ENCODE assay signal across 10 mouse cellular contexts in genomic region chr4:152100541-152100940, GRCm38 (mm10). TPM values are rescaled to one million over a fixed set of nuclear protein-coding genes. Genes with fewer than 3 reads are reported as not detected.
A peak's percentile ranks its signal among the peaks of the same experiment; 100 is the strongest.
DNase-seq lines count a peak whose midpoint lies in the region; ATAC-seq and TF ChIP-seq lines count a peak whose summit lies in the region.
"Had no signal": no experiment of that assay in that cellular context is flagged by ENCODE, and none has a peak within 500 bp of the region (broad histone marks: within the 10 kb centered on the region; RNA-seq: fewer than 3 reads in every experiment).

No protein-coding gene starts in this region.

- H3K36me3 ChIP-seq in heart, postnatal 0 days (replicated peaks; ENCODE audit: control insufficient read depth, insufficient read depth, low read length) = peaks cover 31% of the 10 kb centered on the region
- peaks cover 11% of the 10 kb centered on the region for H3K36me3 ChIP-seq in lung, postnatal 0 days (ENCODE audit: insufficient read depth, low read length)
- H3K36me3 ChIP-seq in embryonic facial prominence, embryonic 13.5 days = peaks cover 34% of the 10 kb centered on the region

- 35% methylated on average over 11 of the region's 11 CpGs for WGBS in heart, postnatal 0 days
- WGBS in lung, postnatal 0 days = 68% methylated on average over 11 of the region's 11 CpGs
- 68% methylated on average over 11 of the region's 11 CpGs for WGBS in embryonic facial prominence, embryonic 13.5 days

- H3K9ac ChIP-seq in heart, postnatal 0 days (replicated peaks; ENCODE audit: low read depth, low read length) = no peak overlapping the region
- no peak overlapping the region for H3K9ac ChIP-seq in lung, postnatal 0 days (replicated peaks; ENCODE audit: low read depth)
- 0 out of 2 replicates have a peak overlapping the region, but pooled peaks have one; percentile 46 for H3K9ac ChIP-seq in embryonic facial prominence, embryonic 13.5 days
- H3K9ac ChIP-seq: liver, embryonic 14.5 days had no signal

- no peaks in the 10 kb centered on the region for H3K9me3 ChIP-seq in heart, postnatal 0 days (replicated peaks; ENCODE audit: control insufficient read depth, low read length)
- no peaks in the 10 kb centered on the region for H3K9me3 ChIP-seq in lung, postnatal 0 days (ENCODE audit: low read length)
- H3K9me3 ChIP-seq in embryonic facial prominence, embryonic 13.5 days = no peaks in the 10 kb centered on the region

- no peak for DNase-seq in heart, postnatal 0 days (ENCODE audit: low spot score)
- DNase-seq in heart, postnatal 14 days = no peak
- DNase-seq in lung, postnatal 0 days (ENCODE audit: low spot score) = no peak
- no peak for DNase-seq in lung, postnatal 36 days
- peak; percentile 79 for DNase-seq in right cerebral cortex, postnatal 25 days
- no peak for DNase-seq in gastrocnemius, adult 8-10 months (ENCODE audit: low spot score in 2 of 2)

- no peaks in the 10 kb centered on the region for H3K27me3 ChIP-seq in heart, postnatal 0 days (ENCODE audit: control insufficient read depth, insufficient read depth, low read length)
- H3K27me3 ChIP-seq in lung, postnatal 0 days (replicated peaks; ENCODE audit: insufficient read depth, low read length) = no peaks in the 10 kb centered on the region
- no peaks in the 10 kb centered on the region for H3K27me3 ChIP-seq in embryonic facial prominence, embryonic 13.5 days

- TF ChIP-seq CTCF in heart, postnatal 0 days (IDR thresholded peaks at IDR 0.05; ENCODE audit: low read depth) = no peak
- no peak for TF ChIP-seq CTCF in lung, postnatal 0 days (IDR thresholded peaks at IDR 0.05)

- H3K27ac ChIP-seq in heart, postnatal 0 days (ENCODE audit: low read depth) = peak overlapping the region; percentile 76
- peak overlapping the region; percentile 32; the same call in 1 of the 2 replicates for H3K27ac ChIP-seq in lung, postnatal 0 days (ENCODE audit: low read length)
- H3K27ac ChIP-seq in embryonic facial prominence, embryonic 13.5 days = peak overlapping the region; percentile 16; the same call in 1 of the 2 replicates
- H3K27ac ChIP-seq: liver, embryonic 14.5 days had no signal

- intact Hi-C loops in heart, postnatal 14 days (cut with DNase I) = no loop called here

- TF ChIP-seq EP300 in heart, postnatal 0 days (IDR thresholded peaks at IDR 0.05; ENCODE audit: low read depth) = no peak
- TF ChIP-seq EP300 in lung, postnatal 0 days (IDR thresholded peaks at IDR 0.05) = no peak

- no peak overlapping the region for H3K4me2 ChIP-seq in heart, postnatal 0 days (ENCODE audit: low read depth, low read length)
- H3K4me2 ChIP-seq in lung, postnatal 0 days (replicated peaks; ENCODE audit: low read depth, low read length) = no peak overlapping the region
- no peak overlapping the region for H3K4me2 ChIP-seq in embryonic facial prominence, embryonic 13.5 days

- no peak overlapping the region for H3K4me3 ChIP-seq in heart, postnatal 0 days (ENCODE audit: low read depth, low read length)
- H3K4me3 ChIP-seq in lung, postnatal 0 days (ENCODE audit: low read depth, low read length) = no peak overlapping the region
- no peak overlapping the region for H3K4me3 ChIP-seq in embryonic facial prominence, embryonic 13.5 days

- peaks cover 10% of the 10 kb centered on the region for H3K4me1 ChIP-seq in heart, postnatal 0 days (ENCODE audit: control insufficient read depth, insufficient read depth)
- H3K4me1 ChIP-seq in lung, postnatal 0 days (ENCODE audit: insufficient read depth, low read depth, low read length) = peaks cover 9% of the 10 kb centered on the region
- H3K4me1 ChIP-seq in embryonic facial prominence, embryonic 13.5 days = peaks cover 30% of the 10 kb centered on the region

- no peak for ATAC-seq in heart, postnatal 0 days (ENCODE audit: insufficient read depth, low read depth)
- no peak for ATAC-seq in lung, postnatal 0 days
- ATAC-seq in embryonic facial prominence, embryonic 13.5 days (ENCODE audit: insufficient number of reproducible peaks, insufficient read depth, low FRiP score, low TSS enrichment, low read depth) = no peak
- no peak for ATAC-seq in erythroid progenitor cell, adult 5-6 weeks (replicated peaks; ENCODE audit: low FRiP score, poor library complexity, severe bottlenecking)

RNA-seq across cellular contexts. Expression of gene Tnfrsf25, which starts 15.2 kb away (rescaled TPM):
- total RNA-seq in heart, postnatal 0 days (2014; rRNA removed; ENCODE audit: low replicate concordance) = 0.89 TPM in 1 of 2 replicates, not detected in the other
- polyA plus RNA-seq in heart, postnatal 0 days (2015; fragmentation: Nextera tagmentation; extraction: Ambion mirVana) = 0.75 and 1.2 TPM in 2 replicates
- total RNA-seq in heart, postnatal 14 days (2021) = 1 to 10 TPM; 4.0 to 6.7 TPM
- polyA plus RNA-seq in lung, postnatal 0 days (2015; fragmentation: Nextera tagmentation; extraction: Ambion mirVana) = 1.2 and 1.4 TPM in 2 replicates
- polyA plus RNA-seq in embryonic facial prominence, embryonic 13.5 days (2015; fragmentation: Nextera tagmentation; extraction: Ambion mirVana) = 1.1 and 1.5 TPM in 2 replicates
- total RNA-seq in gastrocnemius, adult 8-10 months (2022) = under 1 TPM in 3 of 4 experiments, not detected in 1; 0.40 to 0.90 (median 0.85) TPM
- total RNA-seq in erythroid progenitor cell, adult 5-6 weeks (2015; ENCODE audit: low replicate concordance) = not detected in 2 replicates
- 2.0 TPM in 1 of 2 replicates, not detected in the other for total RNA-seq in erythroid progenitor cell, adult 5-6 weeks (2017; ENCODE audit: low replicate concordance)
- total RNA-seq: monocyte, adult 5-6 weeks had no signal

RNA-seq across cellular contexts. Expression of gene Plekhg5, which starts 28.2 kb away (rescaled TPM):
- 16.6 and 18.0 TPM in 2 replicates for total RNA-seq in heart, postnatal 0 days (2014; rRNA removed; ENCODE audit: low replicate concordance)
- 8.8 and 10.6 TPM in 2 replicates for polyA plus RNA-seq in heart, postnatal 0 days (2015; fragmentation: Nextera tagmentation; extraction: Ambion mirVana)
- total RNA-seq in heart, postnatal 14 days (2021) = 10 to 100 TPM; 27.0 to 28.9 TPM
- polyA plus RNA-seq in lung, postnatal 0 days (2015; fragmentation: Nextera tagmentation; extraction: Ambion mirVana) = 17.4 and 18.8 TPM in 2 replicates
- 19.5 and 22.2 TPM in 2 replicates for polyA plus RNA-seq in embryonic facial prominence, embryonic 13.5 days (2015; fragmentation: Nextera tagmentation; extraction: Ambion mirVana)
- total RNA-seq in gastrocnemius, adult 8-10 months (2022) = 1 to 10 TPM; 5.2 to 6.1 (median 5.8) TPM
- total RNA-seq in erythroid progenitor cell, adult 5-6 weeks (2015; ENCODE audit: low replicate concordance) = 1.7 and 2.9 TPM in 2 replicates
- total RNA-seq in erythroid progenitor cell, adult 5-6 weeks (2017; ENCODE audit: low replicate concordance) = 3.5 and 5.3 TPM in 2 replicates

RNA-seq across cellular contexts. Expression of gene Espn, which starts 51.6 kb away (rescaled TPM):
- 0.34 and 0.97 TPM in 2 replicates for total RNA-seq in heart, postnatal 0 days (2014; rRNA removed; ENCODE audit: low replicate concordance)
- polyA plus RNA-seq in heart, postnatal 0 days (2015; fragmentation: Nextera tagmentation; extraction: Ambion mirVana) = 0.69 and 0.87 TPM in 2 replicates
- 1 to 10 TPM; 1.4 to 2.0 TPM for total RNA-seq in heart, postnatal 14 days (2021)
- polyA plus RNA-seq in lung, postnatal 0 days (2015; fragmentation: Nextera tagmentation; extraction: Ambion mirVana) = 2.0 and 3.1 TPM in 2 replicates
- 3.4 and 5.9 TPM in 2 replicates for polyA plus RNA-seq in embryonic facial prominence, embryonic 13.5 days (2015; fragmentation: Nextera tagmentation; extraction: Ambion mirVana)
- under 1 TPM; 0.11 to 0.48 (median 0.28) TPM for total RNA-seq in gastrocnemius, adult 8-10 months (2022)
- total RNA-seq in erythroid progenitor cell, adult 5-6 weeks (2015; ENCODE audit: low replicate concordance) = 0.72 TPM in 1 of 2 replicates, not detected in the other
- total RNA-seq in erythroid progenitor cell, adult 5-6 weeks (2017; ENCODE audit: low replicate concordance) = not detected in 2 replicates

RNA-seq across cellular contexts. Expression of gene Hes2, which starts 58.1 kb away (rescaled TPM):
- not detected in 2 replicates for total RNA-seq in heart, postnatal 0 days (2014; rRNA removed; ENCODE audit: low replicate concordance)
- not detected in 2 replicates for polyA plus RNA-seq in heart, postnatal 0 days (2015; fragmentation: Nextera tagmentation; extraction: Ambion mirVana)
- total RNA-seq in heart, postnatal 14 days (2021) = not detected
- polyA plus RNA-seq in lung, postnatal 0 days (2015; fragmentation: Nextera tagmentation; extraction: Ambion mirVana) = 0.26 and 0.33 TPM in 2 replicates
- 0.10 TPM in 1 of 2 replicates, not detected in the other for polyA plus RNA-seq in embryonic facial prominence, embryonic 13.5 days (2015; fragmentation: Nextera tagmentation; extraction: Ambion mirVana)
- not detected for total RNA-seq in gastrocnemius, adult 8-10 months (2022)
- not detected in 2 replicates for total RNA-seq in erythroid progenitor cell, adult 5-6 weeks (2015; ENCODE audit: low replicate concordance)
- total RNA-seq in erythroid progenitor cell, adult 5-6 weeks (2017; ENCODE audit: low replicate concordance) = not detected in 2 replicates
- total RNA-seq: monocyte, adult 5-6 weeks had no signal

Comparison
In these comparisons a context has a peak if more than half of its experiments do, and no peak if none do; other contexts are left out.
1. H3K27ac ChIP-seq: peak in every context shown above with its lines; median percentile 76 in heart, postnatal 0 days; 32 in lung, postnatal 0 days; 16 in embryonic facial prominence, embryonic 13.5 days.